Mouse (Mus musculus): ENCODE measurements at regions not wholly inside any gene's neighbourhood (a gene's known extent, or its start where the extent isn't known, plus 50 kb on each side); places are given as distances from the start of the nearest gene placed in this dataset.

- DNase-seq (ENCODE audit: low spot score in 2 of 2) = no peak
- intact Hi-C loops (cut with DNase I) = no loop called here
These were observed 60.5 kb upstream of the Shb start for GRCm38 (mm10) chr4:45592766-45593165.

GRCm38 (mm10) chr4:45591405-45592315, 59.4 kb upstream of the Shb start:
- intact Hi-C loops (cut with DNase I) = no loop called here

GRCm38 (mm10) chr4:45590836-45591235, 58.6 kb upstream of the Shb start:
- DNase-seq (ENCODE audit: low spot score in 2 of 2) = no peak
- intact Hi-C loops (cut with DNase I) = no loop called here

More at GRCm38 (mm10) chr4:45591405-45592315, 59.4 kb upstream of the Shb start:
- no peak for DNase-seq (ENCODE audit: low spot score in 2 of 2)

- DNase-seq (ENCODE audit: low spot score in 2 of 2) = no peak
- intact Hi-C loops (cut with DNase I) = no loop called here
These were observed 56.1 kb upstream of the Shb start for GRCm38 (mm10) chr4:45588322-45588721.

- intact Hi-C loops (cut with DNase I) = no loop called here
- DNase-seq (ENCODE audit: low spot score in 2 of 2) = no peak
These were observed 54.9 kb upstream of the Shb start for GRCm38 (mm10) chr4:45587202-45587601.

- DNase-seq (ENCODE audit: low spot score in 2 of 2) = no peak
- intact Hi-C loops (cut with DNase I) = no loop called here
These were observed 54.0 kb upstream of the Shb start for GRCm38 (mm10) chr4:45586310-45586709.

GRCm38 (mm10) chr4:45585188-45585820, 53.0 kb upstream of the Shb start:
- no peak for DNase-seq (ENCODE audit: low spot score in 2 of 2)
- intact Hi-C loops (cut with DNase I) = no loop called here

- intact Hi-C loops (cut with DNase I) = no loop called here
- DNase-seq (ENCODE audit: low spot score in 2 of 2) = no peak
These were observed 51.7 kb upstream of the Shb start for GRCm38 (mm10) chr4:45583966-45584365.

GRCm38 (mm10) chr4:45582496-45582895, 50.2 kb upstream of the Shb start:
- no peak for DNase-seq (ENCODE audit: low spot score in 2 of 2)
- intact Hi-C loops (cut with DNase I) = no loop called here
